Mouse (Mus musculus): Measurements from ENCODE around the gene Bmpr1a. TPM values are rescaled to one million over a fixed set of nuclear protein-coding genes. Genes with fewer than 3 reads are reported as not detected.

The Bmpr1a gene
- polyA plus RNA-seq, 1 experiment from 2014 or later, result 21.3 TPM

- no peaks in the 10 kb centered on the region for H3K36me3 ChIP-seq (ENCODE audit: control insufficient read depth, insufficient read depth, low read length)
- H3K27me3 ChIP-seq (replicated peaks; ENCODE audit: control insufficient read depth, insufficient read depth, low read length), result no peaks in the 10 kb centered on the region
- no peak for ATAC-seq
- no peaks in the 10 kb centered on the region for H3K9me3 ChIP-seq (replicated peaks; ENCODE audit: control insufficient read depth, low read length)
- H3K4me1 ChIP-seq (ENCODE audit: control insufficient read depth, insufficient read depth, low read length), result no peaks in the 10 kb centered on the region
- DNase-seq (ENCODE audit: low spot score), result no peak
- H3K4me2 ChIP-seq (ENCODE audit: low read length), result no peak overlapping the region
- H3K4me3 ChIP-seq (ENCODE audit: low read depth, low read length), result no peak overlapping the region
- H3K9ac ChIP-seq (ENCODE audit: low read length), result no peak overlapping the region
- no peak overlapping the region for H3K27ac ChIP-seq (ENCODE audit: low read depth, low read length)
- 70% methylated on average over 4 of the region's 4 CpGs for WGBS
These were observed 32.7 kb upstream of the Bmpr1a start for GRCm38 (mm10) chr14:34535883-34536282.

- no peak overlapping the region for H3K9ac ChIP-seq (ENCODE audit: low read length)
- no peaks in the 10 kb centered on the region for H3K27me3 ChIP-seq (replicated peaks; ENCODE audit: control insufficient read depth, insufficient read depth, low read length)
- H3K4me2 ChIP-seq (ENCODE audit: low read length), result no peak overlapping the region
- no peak overlapping the region for H3K27ac ChIP-seq (ENCODE audit: low read depth, low read length)
- no peaks in the 10 kb centered on the region for H3K36me3 ChIP-seq (ENCODE audit: control insufficient read depth, insufficient read depth, low read length)
- ATAC-seq (no peak), DNase-seq (ENCODE audit: low spot score) (no peak)
- H3K4me1 ChIP-seq (ENCODE audit: control insufficient read depth, insufficient read depth, low read length), result no peaks in the 10 kb centered on the region
- no peak overlapping the region for H3K4me3 ChIP-seq (ENCODE audit: low read depth, low read length)
- 0 out of 2 replicates have a peak, but pooled peaks cover 4% of the 10 kb centered on the region for H3K9me3 ChIP-seq (replicated peaks; ENCODE audit: control insufficient read depth, low read length)
- WGBS, result 85% methylated on average over 5 of the region's 5 CpGs
These were observed 30.4 kb upstream of the Bmpr1a start for GRCm38 (mm10) chr14:34533537-34533936.

- DNase-seq (ENCODE audit: low spot score) (no peak), ATAC-seq (no peak)
- no peaks in the 10 kb centered on the region for H3K4me1 ChIP-seq (ENCODE audit: control insufficient read depth, insufficient read depth, low read length)
- no peaks in the 10 kb centered on the region for H3K36me3 ChIP-seq (ENCODE audit: control insufficient read depth, insufficient read depth, low read length)
- no peak overlapping the region for H3K4me3 ChIP-seq (ENCODE audit: low read depth, low read length)
- H3K9me3 ChIP-seq (replicated peaks; ENCODE audit: control insufficient read depth, low read length), result 0 out of 2 replicates have a peak, but pooled peaks cover 4% of the 10 kb centered on the region
- no peak overlapping the region for H3K4me2 ChIP-seq (ENCODE audit: low read length)
- H3K9ac ChIP-seq (ENCODE audit: low read length), result no peak overlapping the region
- 87% methylated on average over 6 of the region's 6 CpGs for WGBS
- H3K27me3 ChIP-seq (replicated peaks; ENCODE audit: control insufficient read depth, insufficient read depth, low read length), result no peaks in the 10 kb centered on the region
- H3K27ac ChIP-seq (ENCODE audit: low read depth, low read length), result no peak overlapping the region
These were observed 29.4 kb upstream of the Bmpr1a start for GRCm38 (mm10) chr14:34532536-34532935.

GRCm38 (mm10) chr14:34528804-34529203, 25.7 kb upstream of the Bmpr1a start:
- H3K4me3 ChIP-seq (ENCODE audit: low read depth, low read length), result no peak overlapping the region
- H3K36me3 ChIP-seq (ENCODE audit: control insufficient read depth, insufficient read depth, low read length), result no peaks in the 10 kb centered on the region
- H3K4me2 ChIP-seq (ENCODE audit: low read length), result no peak overlapping the region
- H3K9me3 ChIP-seq (replicated peaks; ENCODE audit: control insufficient read depth, low read length), result 0 out of 2 replicates have a peak, but pooled peaks cover 4% of the 10 kb centered on the region
- no peak overlapping the region for H3K27ac ChIP-seq (ENCODE audit: low read depth, low read length)
- H3K27me3 ChIP-seq (replicated peaks; ENCODE audit: control insufficient read depth, insufficient read depth, low read length), result no peaks in the 10 kb centered on the region
- no peaks in the 10 kb centered on the region for H3K4me1 ChIP-seq (ENCODE audit: control insufficient read depth, insufficient read depth, low read length)
- H3K9ac ChIP-seq (ENCODE audit: low read length), result no peak overlapping the region
- DNase-seq (ENCODE audit: low spot score) (no peak), ATAC-seq (no peak)
- 65% methylated on average over 8 of the region's 8 CpGs for WGBS

DNA sequence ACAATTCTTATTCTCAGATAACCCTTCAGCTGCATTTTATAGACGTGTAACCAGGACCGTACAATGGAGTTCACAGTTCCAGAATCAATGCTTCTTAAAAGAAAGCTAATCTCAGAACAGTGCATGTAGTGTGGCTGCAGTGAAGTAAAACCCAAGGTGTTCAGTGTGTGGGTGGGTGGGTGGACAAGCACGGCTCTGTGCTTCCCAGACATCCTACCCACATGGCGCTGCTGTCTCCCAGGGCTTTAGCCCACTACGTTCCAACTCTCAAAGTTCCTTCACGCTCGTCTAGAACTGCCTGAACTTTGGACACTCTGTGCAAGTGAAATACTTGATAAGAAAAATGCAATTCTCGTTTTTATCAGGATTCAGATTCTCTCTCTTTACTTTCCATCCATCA, 19.6 kb upstream of the Bmpr1a start, which contains the start of gene 9230112D13Rik:
Gene 9230112D13Rik, minus strand, starts transcription at position 101 of the 400 bp plus-strand sequence.
- DNase-seq (ENCODE audit: low spot score) (no peak), ATAC-seq (no peak)
- Histone ChIP-seq H3K4me2 (ENCODE audit: low read length) (no peak within 1 kb of the TSS), H3K4me3 (ENCODE audit: low read depth, low read length) (no peak within 1 kb of the TSS), H3K36me3 (ENCODE audit: control insufficient read depth, insufficient read depth, low read length) (no peaks in the 10 kb centered on the region), H3K27me3 (replicated peaks; ENCODE audit: control insufficient read depth, insufficient read depth, low read length) (no peaks in the 10 kb centered on the region), H3K4me1 (ENCODE audit: control insufficient read depth, insufficient read depth, low read length) (no peaks in the 10 kb centered on the region), H3K9me3 (replicated peaks; ENCODE audit: control insufficient read depth, low read length) (no peaks in the 10 kb centered on the region), H3K9ac (ENCODE audit: low read length) (no peak within 1 kb of the TSS), H3K27ac (ENCODE audit: low read depth, low read length) (no peak within 1 kb of the TSS)
- 91% methylated on average over 8 of the region's 8 CpGs for WGBS

GRCm38 (mm10) chr14:34517959-34518544, 14.9 kb upstream of the Bmpr1a start:
- Histone ChIP-seq H3K9ac (ENCODE audit: low read length) (no peak overlapping the region), H3K4me2 (ENCODE audit: low read length) (no peak overlapping the region), H3K4me1 (ENCODE audit: control insufficient read depth, insufficient read depth, low read length) (no peaks in the 10 kb centered on the region), H3K36me3 (ENCODE audit: control insufficient read depth, insufficient read depth, low read length) (no peaks in the 10 kb centered on the region), H3K27me3 (replicated peaks; ENCODE audit: control insufficient read depth, insufficient read depth, low read length) (no peaks in the 10 kb centered on the region), H3K4me3 (ENCODE audit: low read depth, low read length) (no peak overlapping the region), H3K27ac (ENCODE audit: low read depth, low read length) (no peak overlapping the region), H3K9me3 (replicated peaks; ENCODE audit: control insufficient read depth, low read length) (no peaks in the 10 kb centered on the region)
- ATAC-seq, result no peak
- 92% methylated on average over 8 of the region's 8 CpGs for WGBS
- DNase-seq (ENCODE audit: low spot score), result no peak

DNA sequence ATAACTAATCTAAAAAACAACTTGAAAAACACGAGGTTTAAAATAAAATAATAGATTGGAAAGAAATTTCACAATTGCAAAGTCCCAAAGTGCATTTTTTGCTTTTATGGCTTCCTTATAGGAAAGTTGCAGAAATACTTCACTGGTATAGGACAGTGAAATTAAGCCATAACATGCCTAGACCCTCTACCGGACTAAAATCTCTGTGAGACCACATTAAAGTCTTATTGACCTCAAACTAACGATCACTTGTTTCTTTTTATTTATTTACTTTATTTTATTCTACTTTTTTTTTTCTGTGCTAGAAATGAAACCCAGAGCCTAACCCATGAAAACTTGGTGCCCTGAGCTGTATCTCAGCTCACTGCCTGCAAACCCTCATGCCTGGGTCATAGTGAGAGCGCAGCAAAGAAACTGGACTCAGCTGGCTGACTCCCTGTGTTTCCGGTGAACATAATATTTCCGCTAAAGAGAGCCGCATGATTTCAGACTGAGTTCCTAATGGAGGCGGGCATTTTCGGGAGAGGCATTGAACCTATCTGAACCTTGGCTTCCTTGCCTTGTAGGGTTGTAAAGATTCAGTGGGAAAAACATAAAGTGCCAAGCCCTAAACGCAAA, 13.9 kb upstream of the Bmpr1a start:
- no peak for DNase-seq (ENCODE audit: low spot score)
- WGBS, result 93% methylated on average over 10 of the region's 10 CpGs

GRCm38 (mm10) chr14:34515860-34516259, 12.7 kb upstream of the Bmpr1a start:
- Histone ChIP-seq H3K9me3 (replicated peaks; ENCODE audit: control insufficient read depth, low read length) (no peaks in the 10 kb centered on the region), H3K9ac (ENCODE audit: low read length) (no peak overlapping the region), H3K4me2 (ENCODE audit: low read length) (no peak overlapping the region), H3K27ac (ENCODE audit: low read depth, low read length) (no peak overlapping the region), H3K36me3 (ENCODE audit: control insufficient read depth, insufficient read depth, low read length) (no peaks in the 10 kb centered on the region), H3K4me1 (ENCODE audit: control insufficient read depth, insufficient read depth, low read length) (no peaks in the 10 kb centered on the region), H3K27me3 (replicated peaks; ENCODE audit: control insufficient read depth, insufficient read depth, low read length) (no peaks in the 10 kb centered on the region), H3K4me3 (ENCODE audit: low read depth, low read length) (no peak overlapping the region)
- 86% methylated on average over 5 of the region's 5 CpGs for WGBS
- DNase-seq (ENCODE audit: low spot score) (no peak), ATAC-seq (no peak)

More for the DNA sequence above, 13.9 kb upstream of the Bmpr1a start:
- H3K36me3 ChIP-seq (ENCODE audit: control insufficient read depth, insufficient read depth, low read length), result no peaks in the 10 kb centered on the region
- no peak overlapping the region for H3K4me3 ChIP-seq (ENCODE audit: low read depth, low read length)
- H3K27me3 ChIP-seq (replicated peaks; ENCODE audit: control insufficient read depth, insufficient read depth, low read length), result no peaks in the 10 kb centered on the region
- H3K4me2 ChIP-seq (ENCODE audit: low read length), result no peak overlapping the region
- no peak overlapping the region for H3K9ac ChIP-seq (ENCODE audit: low read length)
- no peaks in the 10 kb centered on the region for H3K4me1 ChIP-seq (ENCODE audit: control insufficient read depth, insufficient read depth, low read length)
- no peaks in the 10 kb centered on the region for H3K9me3 ChIP-seq (replicated peaks; ENCODE audit: control insufficient read depth, low read length)
- no peak overlapping the region for H3K27ac ChIP-seq (ENCODE audit: low read depth, low read length)
- no peak for ATAC-seq

- H3K4me1 ChIP-seq (ENCODE audit: control insufficient read depth, insufficient read depth, low read length), result no peaks in the 10 kb centered on the region
- no peaks in the 10 kb centered on the region for H3K9me3 ChIP-seq (replicated peaks; ENCODE audit: control insufficient read depth, low read length)
- ATAC-seq (no peak), DNase-seq (ENCODE audit: low spot score) (peak; percentile 7)
- H3K9ac ChIP-seq (ENCODE audit: low read length), result no peak overlapping the region
- no peak overlapping the region for H3K4me3 ChIP-seq (ENCODE audit: low read depth, low read length)
- no peaks in the 10 kb centered on the region for H3K27me3 ChIP-seq (replicated peaks; ENCODE audit: control insufficient read depth, insufficient read depth, low read length)
- 42% methylated on average over 6 of the region's 6 CpGs for WGBS
- no peak overlapping the region for H3K4me2 ChIP-seq (ENCODE audit: low read length)
- no peak overlapping the region for H3K27ac ChIP-seq (ENCODE audit: low read depth, low read length)
- H3K36me3 ChIP-seq (ENCODE audit: control insufficient read depth, insufficient read depth, low read length), result no peaks in the 10 kb centered on the region
These were observed 11.0 kb upstream of the Bmpr1a start for GRCm38 (mm10) chr14:34514120-34514519.

Measured in forebrain, embryonic 14.5 days (tissue).